Mouse (Mus musculus) intestine, embryonic 14.5 days (tissue): Measurements from ENCODE around the gene Cd47. TPM values are rescaled to one million over a fixed set of nuclear protein-coding genes. Genes with fewer than 3 reads are reported as not detected.

Experiments
- ATAC-seq: fragments of 200-750 bp; cut with Nextera tagmentation; replicated peaks from 2 replicates; pipeline ENCODE4 v1.8.0; 2017; ENCODE audit warnings: low read depth, moderate number of reproducible peaks, moderate TSS enrichment, moderate library complexity; ENCODE audit not compliant: low FRiP score, low TSS enrichment
- DNase-seq: peaks from one replicate; pipeline ENCODE4 v3.0.0-alpha.2; 2018; ENCODE audit warnings: low spot score
- H3K27ac ChIP-seq: fragments of 300-500 bp; sonication (generic); 2 replicates; pipeline ENCODE4 v1.5.1; 2014; ENCODE audit warnings: low read depth, mild to moderate bottlenecking, control low read depth
- H3K27me3 ChIP-seq: fragments of 300-500 bp; sonication (generic); replicated peaks from 2 replicates; pipeline ENCODE4 v1.6.1; 2014; ENCODE audit warnings: low read length, control low read depth; ENCODE audit not compliant: control insufficient read depth, insufficient read depth
- H3K36me3 ChIP-seq: fragments of 300-500 bp; sonication (generic); 2 replicates; pipeline ENCODE4 v1.6.1; 2014; ENCODE audit warnings: low read length, control low read depth; ENCODE audit not compliant: control insufficient read depth, insufficient read depth
- H3K4me1 ChIP-seq: fragments of 300-500 bp; sonication (generic); replicated peaks from 2 replicates; pipeline ENCODE4 v1.6.1; 2014; ENCODE audit warnings: low read length, control low read depth, mixed read lengths; ENCODE audit not compliant: control insufficient read depth, insufficient read depth
- H3K4me2 ChIP-seq: fragments of 300-500 bp; sonication (generic); 2 replicates; pipeline ENCODE4 v1.6.1; 2014; ENCODE audit warnings: low read length
- H3K4me3 ChIP-seq: fragments of 300-500 bp; sonication (generic); 2 replicates; pipeline ENCODE4 v1.5.1; 2014; ENCODE audit warnings: low read depth, low read length, control low read depth, mixed read lengths
- H3K9ac ChIP-seq: fragments of 300-500 bp; sonication (generic); 2 replicates; pipeline ENCODE4 v1.6.1; 2014; ENCODE audit warnings: mild to moderate bottlenecking, low read length
- H3K9me3 ChIP-seq: fragments of 300-500 bp; sonication (generic); 2 replicates; pipeline ENCODE4 v1.6.1; 2016; ENCODE audit warnings: low read length, control low read depth; ENCODE audit not compliant: control insufficient read depth
- WGBS: fragments of 180-500 bp; shearing (Covaris S2); extraction: QIAGEN DNeasy Blood & Tissue Kit; methylation state at CpG from one replicate; pipeline ENCODE4 v1.1.7; 2014; 5-methylcytosine and 5-hydroxymethylcytosine counted together
- polyA plus RNA-seq: library from polyadenylated mRNA; unstranded; fragments of >200 nt; fragmentation: Nextera tagmentation; extraction: Ambion mirVana; gene quantifications from 2 replicates; pipeline ENCODE4 v1.2.1, GENCODE M21; 2014

Gene Cd47
- polyA plus RNA-seq, 1 experiment from 2014 or later, result 74.7 TPM

- Histone ChIP-seq H3K36me3 (peaks cover 11% of the 10 kb centered on the region; the same call in 1 of the 2 replicates), H3K27ac (no peak overlapping the region), H3K4me3 (no peak overlapping the region), H3K27me3 (no peaks in the 10 kb centered on the region), H3K9me3 (no peaks in the 10 kb centered on the region), H3K9ac (no peak overlapping the region), H3K4me2 (no peak overlapping the region), H3K4me1 (no peaks in the 10 kb centered on the region)
- DNase-seq, result no peak
- ATAC-seq, result no peak
Measured at GRCm38 (mm10) chr16:49901395-49901794, 101.1 kb downstream of the Cd47 start.

- no peaks in the 10 kb centered on the region for H3K4me1 ChIP-seq
- no peaks in the 10 kb centered on the region for H3K27me3 ChIP-seq
- peaks cover 11% of the 10 kb centered on the region; the same call in 1 of the 2 replicates for H3K36me3 ChIP-seq
- no peak for DNase-seq
- no peak overlapping the region for H3K27ac ChIP-seq
- H3K4me3 ChIP-seq, result no peak overlapping the region
- no peak for ATAC-seq
- WGBS, result 97% methylated on average over 5 of the region's 5 CpGs
- no peaks in the 10 kb centered on the region for H3K9me3 ChIP-seq
- no peak overlapping the region for H3K9ac ChIP-seq
- no peak overlapping the region for H3K4me2 ChIP-seq
Measured at GRCm38 (mm10) chr16:49902083-49902482, 101.8 kb downstream of the Cd47 start.

- no peak overlapping the region for H3K9ac ChIP-seq
- DNase-seq (no peak), ATAC-seq (no peak)
- 86% methylated on average over 10 of the region's 10 CpGs for WGBS
- no peak overlapping the region for H3K27ac ChIP-seq
- H3K4me2 ChIP-seq, result no peak overlapping the region
- no peak overlapping the region for H3K4me3 ChIP-seq
- H3K36me3 ChIP-seq, result 0 out of 2 replicates have a peak, but pooled peaks cover 5% of the 10 kb centered on the region
- no peaks in the 10 kb centered on the region for H3K9me3 ChIP-seq
- no peaks in the 10 kb centered on the region for H3K27me3 ChIP-seq
- no peaks in the 10 kb centered on the region for H3K4me1 ChIP-seq
Measured at GRCm38 (mm10) chr16:49904248-49904930, 104.1 kb downstream of the Cd47 start.

GRCm38 (mm10) chr16:49905041-49905440 lies 104.7 kb downstream of the Cd47 start:
- Histone ChIP-seq H3K36me3 (0 out of 2 replicates have a peak, but pooled peaks cover 5% of the 10 kb centered on the region), H3K4me1 (no peaks in the 10 kb centered on the region), H3K4me2 (no peak overlapping the region), H3K27ac (no peak overlapping the region), H3K9me3 (no peaks in the 10 kb centered on the region), H3K4me3 (no peak overlapping the region), H3K9ac (no peak overlapping the region), H3K27me3 (no peaks in the 10 kb centered on the region)
- WGBS, result 35% methylated on average over 3 of the region's 3 CpGs
- DNase-seq, result no peak
- no peak for ATAC-seq

GRCm38 (mm10) chr16:49905601-49906001 lies 105.3 kb downstream of the Cd47 start:
- Histone ChIP-seq H3K36me3 (0 out of 2 replicates have a peak, but pooled peaks cover 5% of the 10 kb centered on the region), H3K4me2 (no peak overlapping the region), H3K9ac (no peak overlapping the region), H3K27me3 (no peaks in the 10 kb centered on the region), H3K9me3 (no peaks in the 10 kb centered on the region), H3K4me1 (no peaks in the 10 kb centered on the region), H3K4me3 (no peak overlapping the region), H3K27ac (no peak overlapping the region)
- ATAC-seq, result no peak
- 54% methylated on average over 8 of the region's 8 CpGs for WGBS
- no peak for DNase-seq

GRCm38 (mm10) chr16:49906066-49906465 lies 105.7 kb downstream of the Cd47 start:
- no peak for DNase-seq
- Histone ChIP-seq H3K9ac (no peak overlapping the region), H3K4me1 (no peaks in the 10 kb centered on the region), H3K4me2 (no peak overlapping the region), H3K9me3 (no peaks in the 10 kb centered on the region), H3K27ac (no peak overlapping the region), H3K27me3 (no peaks in the 10 kb centered on the region), H3K4me3 (no peak overlapping the region), H3K36me3 (peaks cover 8% of the 10 kb centered on the region; the same call in 1 of the 2 replicates)
- 48% methylated on average over 5 of the region's 5 CpGs for WGBS
- ATAC-seq, result no peak

- Histone ChIP-seq H3K36me3 (peaks cover 9% of the 10 kb centered on the region; the same call in 1 of the 2 replicates), H3K4me3 (no peak overlapping the region), H3K27ac (no peak overlapping the region), H3K27me3 (no peaks in the 10 kb centered on the region), H3K4me1 (no peaks in the 10 kb centered on the region), H3K4me2 (no peak overlapping the region), H3K9ac (no peak overlapping the region), H3K9me3 (no peaks in the 10 kb centered on the region)
- DNase-seq (no peak), ATAC-seq (no peak)
- 88% methylated on average over 2 of the region's 2 CpGs for WGBS
Measured at GRCm38 (mm10) chr16:49906940-49907339, 106.6 kb downstream of the Cd47 start.

- no peak for ATAC-seq
- no peak overlapping the region for H3K4me3 ChIP-seq
- peaks cover 9% of the 10 kb centered on the region; the same call in 1 of the 2 replicates for H3K36me3 ChIP-seq
- H3K27ac ChIP-seq, result no peak overlapping the region
- DNase-seq, result no peak
- no peaks in the 10 kb centered on the region for H3K9me3 ChIP-seq
- no peaks in the 10 kb centered on the region for H3K4me1 ChIP-seq
- H3K9ac ChIP-seq, result no peak overlapping the region
- no peaks in the 10 kb centered on the region for H3K27me3 ChIP-seq
- 51% methylated on average over 4 of the region's 4 CpGs for WGBS
- H3K4me2 ChIP-seq, result no peak overlapping the region
Measured at GRCm38 (mm10) chr16:49907356-49907755, 107.0 kb downstream of the Cd47 start.

GRCm38 (mm10) chr16:49909536-49909935 lies 109.2 kb downstream of the Cd47 start:
- H3K4me1 ChIP-seq, result no peaks in the 10 kb centered on the region
- whole genome bisulfite sequencing, result 78% methylated on average over 8 of the region's 8 CpGs
- peaks cover 4% of the 10 kb centered on the region; the same call in 1 of the 2 replicates for H3K36me3 ChIP-seq
- no peak overlapping the region for H3K4me2 ChIP-seq
- DNase-seq (no peak), ATAC-seq (no peak)
- no peaks in the 10 kb centered on the region for H3K9me3 ChIP-seq
- H3K4me3 ChIP-seq, result no peak overlapping the region
- no peak overlapping the region for H3K9ac ChIP-seq
- no peaks in the 10 kb centered on the region for H3K27me3 ChIP-seq
- H3K27ac ChIP-seq, result no peak overlapping the region
